Mouse (Mus musculus) lung, embryonic 15.5 days (tissue): ENCODE data around the gene Eva1b. TPM values are rescaled to one million over a fixed set of nuclear protein-coding genes. Genes with fewer than 3 reads are reported as not detected.
"Not testable (repeated sequence)": the region's sequence is repeated elsewhere in the genome, so short reads cannot be mapped to it uniquely, and the experiment has no call there.

Experiments
- ATAC-seq: fragments of 200-750 bp; cut with Nextera tagmentation; 2 replicates; pipeline ENCODE4 v1.8.0; 2017; ENCODE audit warnings: moderate number of reproducible peaks, borderline replicate concordance; ENCODE audit not compliant: low FRiP score, low TSS enrichment; ENCODE audit errors: extremely low read depth
- H3K27ac ChIP-seq: fragments of 300-500 bp; sonication (generic); 2 replicates; pipeline ENCODE4 v1.5.1; 2015; ENCODE audit warnings: moderate library complexity, mild to moderate bottlenecking, inconsistent platforms
- H3K27me3 ChIP-seq: fragments of 300-500 bp; sonication (generic); 2 replicates; pipeline ENCODE4 v1.6.1; 2015; ENCODE audit warnings: inconsistent platforms
- H3K36me3 ChIP-seq: fragments of 300-500 bp; sonication (generic); 2 replicates; pipeline ENCODE4 v1.6.1; 2015; ENCODE audit warnings: inconsistent platforms
- H3K4me1 ChIP-seq: fragments of 300-500 bp; sonication (generic); 2 replicates; pipeline ENCODE4 v1.6.1; 2015; ENCODE audit warnings: inconsistent platforms
- H3K4me2 ChIP-seq: fragments of 300-500 bp; sonication (generic); 2 replicates; pipeline ENCODE4 v1.6.1; 2015; ENCODE audit warnings: inconsistent platforms, mild to moderate bottlenecking, moderate library complexity
- H3K4me3 ChIP-seq: fragments of 300-500 bp; sonication (generic); 2 replicates; pipeline ENCODE4 v1.5.1; 2015; ENCODE audit warnings: mild to moderate bottlenecking, inconsistent platforms
- H3K9ac ChIP-seq: fragments of 300-500 bp; sonication (generic); 2 replicates; pipeline ENCODE4 v1.6.1; 2015; ENCODE audit warnings: inconsistent platforms
- H3K9me3 ChIP-seq: fragments of 300-500 bp; sonication (generic); 2 replicates; pipeline ENCODE4 v1.6.1; 2016; ENCODE audit warnings: inconsistent platforms
- WGBS: fragments of 180-500 bp; shearing (Covaris S2); methylation state at CpG from one replicate; pipeline ENCODE4 v1.1.7; 2015; 5-methylcytosine and 5-hydroxymethylcytosine counted together
- polyA plus RNA-seq: library from polyadenylated mRNA; unstranded; fragments of >200 nt; fragmentation: Nextera tagmentation; extraction: Ambion mirVana; gene quantifications from 2 replicates; pipeline ENCODE4 v1.2.1, GENCODE M21; 2015

The Eva1b gene
- polyA plus RNA-seq, 1 experiment from 2014 or later = 95.9 TPM

- Histone ChIP-seq H3K36me3 (no peaks in the 10 kb centered on the region), H3K9me3 (no peaks in the 10 kb centered on the region), H3K9ac (no peak overlapping the region), H3K27me3 (no peaks in the 10 kb centered on the region), H3K27ac (no peak overlapping the region; the same call in 1 of the 2 replicates), H3K4me2 (no peak overlapping the region), H3K4me3 (no peak overlapping the region), H3K4me1 (peaks cover 50% of the 10 kb centered on the region)
- ATAC-seq = no peak
- WGBS = 60% methylated on average over 8 of the region's 8 CpGs
Observed at GRCm38 (mm10) chr4:126159455-126159854, 11.9 kb downstream of the Eva1b start.

- WGBS = 87% methylated on average over 8 of the region's 8 CpGs
- ATAC-seq = no peak
- Histone ChIP-seq H3K36me3 (peaks cover 6% of the 10 kb centered on the region), H3K27me3 (no peaks in the 10 kb centered on the region), H3K4me2 (no peak overlapping the region), H3K4me3 (no peak overlapping the region), H3K9ac (no peak overlapping the region), H3K27ac (no peak overlapping the region), H3K9me3 (no peaks in the 10 kb centered on the region), H3K4me1 (peaks cover 37% of the 10 kb centered on the region)
Observed at GRCm38 (mm10) chr4:126160981-126161380, 13.4 kb downstream of the Eva1b start.

- Histone ChIP-seq H3K9me3 (no peaks in the 10 kb centered on the region), H3K4me3 (no peak overlapping the region), H3K27me3 (no peaks in the 10 kb centered on the region), H3K27ac (no peak overlapping the region), H3K4me2 (no peak overlapping the region), H3K9ac (no peak overlapping the region), H3K36me3 (peaks cover 11% of the 10 kb centered on the region), H3K4me1 (peaks cover 33% of the 10 kb centered on the region)
- WGBS = 83% methylated on average over 6 of the region's 6 CpGs
- no peak for ATAC-seq
Observed at GRCm38 (mm10) chr4:126161456-126161855, 13.9 kb downstream of the Eva1b start.

GRCm38 (mm10) chr4:126161986-126162385 lies 14.4 kb downstream of the Eva1b start:
- 63% methylated on average over 9 of the region's 9 CpGs for WGBS
- peak overlapping the region; percentile 96 for H3K4me2 ChIP-seq
- peak overlapping the region; percentile 55 for H3K4me3 ChIP-seq
- peaks cover 30% of the 10 kb centered on the region for H3K4me1 ChIP-seq
- H3K9ac ChIP-seq = peak overlapping the region; percentile 61; the same call in 1 of the 2 replicates
- H3K27ac ChIP-seq = peak overlapping the region; percentile 89; the same call in 1 of the 2 replicates
- peaks cover 16% of the 10 kb centered on the region for H3K36me3 ChIP-seq
- peak; percentile 16 for ATAC-seq
- no peaks in the 10 kb centered on the region for H3K9me3 ChIP-seq
- no peaks in the 10 kb centered on the region for H3K27me3 ChIP-seq

GRCm38 (mm10) chr4:126162544-126163066 lies 15.1 kb downstream of the Eva1b start:
- Histone ChIP-seq H3K36me3 (peaks cover 20% of the 10 kb centered on the region), H3K27me3 (no peaks in the 10 kb centered on the region), H3K4me1 (peaks cover 30% of the 10 kb centered on the region), H3K9me3 (no peaks in the 10 kb centered on the region), H3K9ac (peak overlapping the region; percentile 61), H3K4me2 (peak overlapping the region; percentile 96), H3K4me3 (peak overlapping the region; percentile 55), H3K27ac (peak overlapping the region; percentile 89)
- ATAC-seq = peak; percentile 93
- WGBS = under 1% methylated on average over 44 of the region's 44 CpGs

- Histone ChIP-seq H3K4me1 (peaks cover 30% of the 10 kb centered on the region), H3K4me2 (peak within 1 kb of the TSS; percentile 96), H3K9ac (peak within 1 kb of the TSS; percentile 61), H3K27ac (peak within 1 kb of the TSS; percentile 89), H3K36me3 (peaks cover 24% of the 10 kb centered on the region), H3K4me3 (peak within 1 kb of the TSS; percentile 55), H3K27me3 (no peaks in the 10 kb centered on the region), H3K9me3 (no peaks in the 10 kb centered on the region)
- ATAC-seq = peak; percentile 9; the same call in 1 of the 2 replicates
- WGBS = 9% methylated on average over 22 of the region's 22 CpGs
Observed at GRCm38 (mm10) chr4:126163067-126163659, 15.6 kb downstream of the Eva1b start, which contains the start of gene Sh3d21. Sh3d21 (minus strand) TSS chr4:126163491.

- Histone ChIP-seq H3K9me3 (no peaks in the 10 kb centered on the region), H3K27me3 (no peaks in the 10 kb centered on the region), H3K4me2 (peak overlapping the region; percentile 96), H3K36me3 (peaks cover 29% of the 10 kb centered on the region), H3K4me1 (peaks cover 27% of the 10 kb centered on the region), H3K9ac (peak overlapping the region; percentile 61; the same call in 1 of the 2 replicates), H3K4me3 (no peak overlapping the region; the same call in 1 of the 2 replicates), H3K27ac (peak overlapping the region; percentile 89)
- WGBS = 52% methylated on average over 4 of the region's 4 CpGs
- no peak for ATAC-seq
Observed at GRCm38 (mm10) chr4:126163685-126164084, 16.1 kb downstream of the Eva1b start.

- peaks cover 42% of the 10 kb centered on the region for H3K36me3 ChIP-seq
- H3K27ac ChIP-seq = not testable (repeated sequence)
- WGBS = 62% methylated on average over 9 of the region's 10 CpGs
Observed at GRCm38 (mm10) chr4:126165092-126165491, 17.5 kb downstream of the Eva1b start.

GRCm38 (mm10) chr4:126166084-126166483 lies 18.5 kb downstream of the Eva1b start:
- ATAC-seq = no peak
- Histone ChIP-seq H3K27me3 (no peaks in the 10 kb centered on the region), H3K4me3 (no peak overlapping the region), H3K27ac (no peak overlapping the region), H3K36me3 (peaks cover 51% of the 10 kb centered on the region), H3K4me2 (no peak overlapping the region), H3K4me1 (peaks cover 19% of the 10 kb centered on the region), H3K9me3 (no peaks in the 10 kb centered on the region), H3K9ac (no peak overlapping the region)
- 61% methylated on average over 3 of the region's 3 CpGs for WGBS

More at GRCm38 (mm10) chr4:126165092-126165491, 17.5 kb downstream of the Eva1b start:
- not testable (repeated sequence) for H3K27me3 ChIP-seq, ATAC-seq, H3K9ac ChIP-seq, H3K9me3 ChIP-seq, H3K4me2 ChIP-seq, H3K4me3 ChIP-seq
- peaks cover 19% of the 10 kb centered on the region for H3K4me1 ChIP-seq

- no peaks in the 10 kb centered on the region for H3K9me3 ChIP-seq
- peaks cover 75% of the 10 kb centered on the region for H3K36me3 ChIP-seq
- H3K4me1 ChIP-seq = no peaks in the 10 kb centered on the region
- no peak for ATAC-seq
- no peaks in the 10 kb centered on the region for H3K27me3 ChIP-seq
- H3K4me3 ChIP-seq = no peak overlapping the region
- H3K27ac ChIP-seq = no peak overlapping the region
- no peak overlapping the region for H3K9ac ChIP-seq
- 79% methylated on average over 6 of the region's 6 CpGs for WGBS
- no peak overlapping the region for H3K4me2 ChIP-seq
Observed at GRCm38 (mm10) chr4:126168851-126169250, 21.3 kb downstream of the Eva1b start.

GRCm38 (mm10) chr4:126170737-126171136 lies 23.2 kb downstream of the Eva1b start:
- not testable (repeated sequence) for ATAC-seq, H3K9me3 ChIP-seq, H3K4me2 ChIP-seq, H3K4me1 ChIP-seq, H3K4me3 ChIP-seq, H3K27ac ChIP-seq, H3K9ac ChIP-seq, H3K27me3 ChIP-seq
- 88% methylated on average over 5 of the region's 5 CpGs for whole genome bisulfite sequencing
- H3K36me3 ChIP-seq = peaks cover 90% of the 10 kb centered on the region

GRCm38 (mm10) chr4:126173800-126174199 lies 26.3 kb downstream of the Eva1b start:
- Histone ChIP-seq H3K27me3 (no peaks in the 10 kb centered on the region), H3K4me3 (no peak overlapping the region), H3K27ac (no peak overlapping the region), H3K36me3 (peaks cover 89% of the 10 kb centered on the region), H3K9me3 (no peaks in the 10 kb centered on the region), H3K9ac (no peak overlapping the region), H3K4me1 (no peaks in the 10 kb centered on the region), H3K4me2 (no peak overlapping the region)
- 86% methylated on average over 5 of the region's 5 CpGs for WGBS
- no peak for ATAC-seq
